Mouse (Mus musculus) MEL (cell line): ENCODE data around the gene Hist1h2bh. TPM values are rescaled to one million over a fixed set of nuclear protein-coding genes. Genes with fewer than 3 reads are reported as not detected.
"Not testable (repeated sequence)": the region's sequence is repeated elsewhere in the genome, so short reads cannot be mapped to it uniquely, and the experiment has no call there.

Source experiments
- DNase-seq: peaks from one replicate; pipeline ENCODE4 v3.0.0; 2011; ENCODE audit warnings: low read depth, low spot score
- H3K27ac ChIP-seq: 2 replicates; pipeline ENCODE4 v1.5.1; 2012; ENCODE audit warnings: low read depth, mild to moderate bottlenecking, control low read depth, low read length, moderate library complexity; ENCODE audit not compliant: control insufficient read depth
- H3K27me3 ChIP-seq, 2 experiments: fragments of 150-350 bp in 1 of 2; sonication (generic) in 1 of 2; 2 replicates each; pipeline ENCODE4 v1.6.1; 2012; ENCODE audit warnings: low read length in 2 of 2, mild to moderate bottlenecking in 2 of 2, improper control_type of control experiment in 1 of 2, moderate library complexity in 1 of 2; ENCODE audit not compliant: insufficient read depth in 2 of 2, control insufficient read depth in 1 of 2
- H3K36me3 ChIP-seq, 2 experiments: 2 replicates each; pipeline ENCODE4 v1.6.1; 2012 to 2014; ENCODE audit warnings: low read length in 2 of 2, improper control_type of control experiment in 1 of 2, inconsistent platforms in 1 of 2, mild to moderate bottlenecking in 1 of 2; ENCODE audit not compliant: insufficient read depth in 2 of 2, control insufficient read depth in 1 of 2
- H3K4me1 ChIP-seq, 2 experiments: fragments of 150-350 bp in 1 of 2; sonication (generic) in 1 of 2; 2 replicates each; pipeline ENCODE4 v1.6.1; 2012; ENCODE audit warnings: low read length in 2 of 2, improper control_type of control experiment in 1 of 2, mild to moderate bottlenecking in 1 of 2; ENCODE audit not compliant: insufficient read depth in 2 of 2, control insufficient read depth in 1 of 2
- H3K4me3 ChIP-seq, 2 experiments: fragments of 150-350 bp in 1 of 2; sonication (generic) in 1 of 2; 2 replicates each; pipeline ENCODE4 v1.5.1; 2012; ENCODE audit warnings: low read depth in 2 of 2, low read length in 2 of 2, mild to moderate bottlenecking in 2 of 2, moderate library complexity in 2 of 2, control low read depth in 1 of 2, improper control_type of control experiment in 1 of 2; ENCODE audit not compliant: control insufficient read depth in 1 of 2, insufficient read depth in 1 of 2
- H3K79me2 ChIP-seq: 2 replicates; pipeline ENCODE4 v1.6.1; 2012; ENCODE audit warnings: mild to moderate bottlenecking, low read length, moderate library complexity; ENCODE audit not compliant: control insufficient read depth, poor library complexity, insufficient read depth
- H3K9ac ChIP-seq: 2 replicates; pipeline ENCODE4 v1.6.1; 2012; ENCODE audit warnings: low read depth, mild to moderate bottlenecking, control low read depth, low read length, moderate library complexity; ENCODE audit not compliant: control insufficient read depth, poor library complexity, severe bottlenecking
- H3K9me3 ChIP-seq: fragments of 150-350 bp; sonication (generic); replicated peaks from 2 replicates; pipeline ENCODE4 v1.6.1; 2012; ENCODE audit warnings: mild to moderate bottlenecking, low read length, improper control_type of control experiment, moderate library complexity; ENCODE audit not compliant: insufficient read depth
- GATA1 ChIP-seq: IDR thresholded peaks from 2 replicates; pipeline ENCODE4 v1.6.1; 2011; ENCODE audit warnings: low read depth, low read length, improper control_type of control experiment
- NELFE ChIP-seq: IDR thresholded peaks from 2 replicates; pipeline ENCODE4 v1.6.1; 2011; ENCODE audit warnings: low read depth, low read length, improper control_type of control experiment
- POLR2A ChIP-seq, 2 experiments: IDR thresholded peaks; 2 replicates each; pipeline ENCODE4 v1.6.1; 2011 to 2012; ENCODE audit warnings: low read length in 2 of 2, mild to moderate bottlenecking in 2 of 2, control low read depth in 1 of 2, improper control_type of control experiment in 1 of 2, low read depth in 1 of 2, moderate library complexity in 1 of 2; ENCODE audit not compliant: control insufficient read depth in 1 of 2, insufficient read depth in 1 of 2, poor library complexity in 1 of 2
- POLR2AphosphoS2 ChIP-seq: IDR thresholded peaks from 2 replicates; pipeline ENCODE4 v1.6.1; 2011; ENCODE audit warnings: low read length, improper control_type of control experiment
- POLR2AphosphoS5 ChIP-seq: IDR thresholded peaks from 2 replicates; pipeline ENCODE4 v1.6.1; 2012; ENCODE audit warnings: low read depth, borderline replicate concordance, mild to moderate bottlenecking, inconsistent platforms, low read length, moderate library complexity, mixed read lengths
- TAL1 ChIP-seq: IDR thresholded peaks from 2 replicates; pipeline ENCODE4 v1.6.1; 2012; ENCODE audit warnings: mild to moderate bottlenecking, inconsistent platforms, low read length, moderate library complexity, mixed read lengths
- TBP ChIP-seq: IDR thresholded peaks from 2 replicates; pipeline ENCODE4 v1.8.0; 2011; ENCODE audit warnings: low read depth, low read length, improper control_type of control experiment
- UBTF ChIP-seq: IDR thresholded peaks from 2 replicates; pipeline ENCODE4 v1.6.1; 2012; ENCODE audit warnings: low read depth, mild to moderate bottlenecking, inconsistent platforms, low read length, improper control_type of control experiment, moderate library complexity, borderline replicate concordance; ENCODE audit not compliant: insufficient read depth
- polyA plus RNA-seq, 2 experiments: library from polyadenylated mRNA; stranded (reverse) in 1 of 2; unstranded in 1 of 2; fragments of >175 nt in 1 of 2; fragments of >200 nt in 1 of 2; gene quantifications; 2 replicates each; pipeline versions ENCODE4 v1.2.1 to v1.2.4; 2012; ENCODE audit warnings: low replicate concordance in 2 of 2, low read depth in 1 of 2; ENCODE audit not compliant: insufficient read length in 2 of 2, insufficient read depth in 1 of 2, missing spikeins in 1 of 2
- total RNA-seq: library from RNA; depleted of rRNA; stranded (reverse); fragments of 300-350 nt; gene quantifications from 2 replicates; pipeline ENCODE4 v1.2.3, GENCODE M21; 2012

The Hist1h2bh gene
- total and polyA plus RNA-seq, 3 experiments, result 0.70 to 275 TPM; not detected in 1

GRCm38 (mm10) chr13:23576351-23576881, 33.2 kb upstream of the Hist1h2bh start:
- Histone ChIP-seq H3K79me2 (peaks cover 6% of the 10 kb centered on the region; the same call in 1 of the 2 replicates), H3K4me3 (peak overlapping the region; percentile 6 to 47), H3K27me3 (no peaks in the 10 kb centered on the region), H3K9me3 (no peaks in the 10 kb centered on the region), H3K9ac (peak overlapping the region; percentile 73), H3K36me3 (peaks cover 0 to 31% of the 10 kb centered on the region in 2 experiments; a peak in 2 of 4 replicates), H3K27ac (peak overlapping the region; percentile 86), H3K4me1 (peaks cover 0 to 2% of the 10 kb centered on the region in 2 experiments; a peak in 1 of 4 replicates)
- TF ChIP-seq NELFE (no peak), POLR2AphosphoS2 (no peak), GATA1 (no peak), POLR2A (IDR thresholded peaks at IDR 0.05; ENCODE audit: control insufficient read depth in 1 of 2, insufficient read depth in 1 of 2, low read depth in 1 of 2, low read length in 2 of 2, poor library complexity in 1 of 2) (peak; percentile 52 to 81; a peak in 3 of 4 replicates), TAL1 (no peak)
- DNase-seq, result peak; percentile 86

GRCm38 (mm10) chr13:23575864-23576313, 32.7 kb upstream of the Hist1h2bh start:
- not testable (repeated sequence) for H3K9me3 ChIP-seq, H3K27me3 ChIP-seq, H3K79me2 ChIP-seq, H3K4me1 ChIP-seq
- DNase-seq, result peak; percentile 75
- peak overlapping the region; percentile 86 for H3K27ac ChIP-seq
- H3K9ac ChIP-seq, result peak overlapping the region; percentile 73
- peak overlapping the region; percentile 6 to 47 for H3K4me3 ChIP-seq
- H3K36me3 ChIP-seq, result peaks cover 0 to 30% of the 10 kb centered on the region in 2 experiments; a peak in 2 of 4 replicates
- TF ChIP-seq UBTF (peak; percentile 90; the same call in 1 of the 2 replicates), POLR2A (IDR thresholded peaks at IDR 0.05; ENCODE audit: control insufficient read depth in 1 of 2, insufficient read depth in 1 of 2, low read depth in 1 of 2, low read length in 2 of 2, poor library complexity in 1 of 2) (peak; percentile 94 to 97; a peak in 3 of 4 replicates), POLR2AphosphoS5 (peak; percentile 93; the same call in 1 of the 2 replicates)
- TF ChIP-seq, all 39 proteins: peak for 3; not testable (repeated sequence) for 36

- peak within 1 kb of the TSS; percentile 98 for H3K27ac ChIP-seq
- H3K27me3 ChIP-seq, result no peaks in the 10 kb centered on the region
- H3K4me1 ChIP-seq, result peaks cover 0 to 2% of the 10 kb centered on the region in 2 experiments; a peak in 1 of 4 replicates
- peak within 1 kb of the TSS; percentile 77 for H3K9ac ChIP-seq
- peak; percentile 99 for TF ChIP-seq TBP
- no peak for TF ChIP-seq NELFE
- TF ChIP-seq POLR2AphosphoS5, result peak; percentile 96; the same call in 1 of the 2 replicates
- peak in 1 of 2 experiments; percentile 93; a peak in 1 of 4 replicates for TF ChIP-seq POLR2A (IDR thresholded peaks at IDR 0.05; ENCODE audit: control insufficient read depth in 1 of 2, insufficient read depth in 1 of 2, low read depth in 1 of 2, low read length in 2 of 2, poor library complexity in 1 of 2)
- H3K79me2 ChIP-seq, result peaks cover 6% of the 10 kb centered on the region; the same call in 1 of the 2 replicates
- peak within 1 kb of the TSS; percentile 14 to 47 for H3K4me3 ChIP-seq
- H3K9me3 ChIP-seq, result no peaks in the 10 kb centered on the region
- H3K36me3 ChIP-seq, result peaks cover 0 to 24% of the 10 kb centered on the region in 2 experiments; a peak in 2 of 4 replicates
- peak; percentile 95 for DNase-seq
Observed at GRCm38 (mm10) chr13:23575271-23575851, 32.2 kb upstream of the Hist1h2bh start, which contains the start of gene Hist1h3d. Gene Hist1h3d, plus strand, starts transcription at chr13:23575763.
